Mouse (Mus musculus) R1 (cell line): Measurements from ENCODE around the gene Gm10096.
"Not testable (repeated sequence)": the region's sequence is repeated elsewhere in the genome, so short reads cannot be mapped to it uniquely, and the experiment has no call there.

Experiments
- DNase-seq: peaks from one replicate; pipeline ENCODE4 v3.0.0-alpha.2; 2018; ENCODE audit warnings: low read depth, low spot score

Gene Gm10096

DNA sequence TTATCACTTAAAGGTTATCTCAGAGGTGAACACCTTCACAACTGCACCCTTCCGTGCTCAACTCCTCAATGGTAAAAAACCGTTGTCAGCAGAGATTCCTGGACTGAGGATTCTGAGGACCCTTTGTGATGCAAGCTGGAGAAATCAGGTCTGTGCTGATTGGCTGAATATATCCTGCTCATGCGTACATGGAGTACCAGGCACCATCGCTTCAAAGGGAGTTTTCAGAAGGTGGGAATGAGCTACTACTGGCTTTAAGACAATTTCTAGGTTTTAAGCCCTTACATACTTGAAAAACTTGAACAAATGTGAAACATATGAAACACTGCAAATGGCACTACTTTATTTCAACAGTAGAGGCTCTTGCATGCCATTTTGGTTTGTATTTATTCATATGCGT is at the start of gene Gm10096:
TSS of gene Gm10096 (minus strand) at position 101 of the 400 bp plus-strand sequence.
- DNase-seq = not testable (repeated sequence)
